Mouse (Mus musculus) CH12.LX (cell line): ENCODE measurements around the gene Skap1. TPM values are rescaled to one million over a fixed set of nuclear protein-coding genes. Genes with fewer than 3 reads are reported as not detected.
"Not testable (repeated sequence)": the region's sequence is repeated elsewhere in the genome, so short reads cannot be mapped to it uniquely, and the experiment has no call there.

Source experiments
- DNase-seq: peaks from one replicate; pipeline ENCODE4 v3.0.0-alpha.2; 2013; ENCODE audit errors: extremely low read depth
- H3K27ac ChIP-seq: 2 replicates; pipeline ENCODE4 v1.5.1; 2012; ENCODE audit warnings: low read depth, mild to moderate bottlenecking, control low read depth, moderate library complexity; ENCODE audit not compliant: insufficient read depth
- H3K27me3 ChIP-seq: replicated peaks from 2 replicates; pipeline ENCODE3; 2012; ENCODE audit warnings: inconsistent platforms
- H3K36me3 ChIP-seq, 2 experiments: replicated peaks in 1 of 2; 2 replicates each; pipeline versions ENCODE3 to v1.6.1; 2012; ENCODE audit warnings: inconsistent platforms in 1 of 2, low read length in 1 of 2, mild to moderate bottlenecking in 1 of 2, mixed read lengths in 1 of 2, moderate library complexity in 1 of 2; ENCODE audit not compliant: control insufficient read depth in 1 of 2, insufficient read depth in 1 of 2
- H3K4me1 ChIP-seq, 2 experiments: 2 replicates each; pipeline ENCODE4 v1.6.1; 2012; ENCODE audit warnings: inconsistent platforms in 1 of 2, moderate library complexity in 1 of 2; ENCODE audit not compliant: insufficient read depth in 2 of 2, control insufficient read depth in 1 of 2
- H3K4me2 ChIP-seq: 2 replicates; pipeline ENCODE4 v1.6.1; 2012; ENCODE audit warnings: low read depth, mild to moderate bottlenecking, control low read depth; ENCODE audit not compliant: poor library complexity, insufficient read depth, severe bottlenecking
- H3K4me3 ChIP-seq, 3 experiments: fragments of 150-350 bp in 1 of 3; sonication (generic) in 1 of 3; replicated peaks in 1 of 3; 2 replicates each; pipeline versions ENCODE3 to v1.5.1; 2011 to 2012; ENCODE audit warnings: low read depth in 2 of 3, low read length in 2 of 3, mild to moderate bottlenecking in 2 of 3, moderate library complexity in 2 of 3, control low read depth in 1 of 3, improper control_type of control experiment in 1 of 3, inconsistent platforms in 1 of 3, mixed read lengths in 1 of 3; ENCODE audit not compliant: poor library complexity in 1 of 3
- H3K79me2 ChIP-seq: replicated peaks from 2 replicates; pipeline ENCODE4 v1.6.1; 2012; ENCODE audit warnings: mild to moderate bottlenecking, moderate library complexity; ENCODE audit not compliant: control insufficient read depth, poor library complexity, insufficient read depth, severe bottlenecking; ENCODE audit errors: extremely low read depth
- H3K9ac ChIP-seq: 2 replicates; pipeline ENCODE4 v1.6.1; 2012; ENCODE audit warnings: low read depth, mild to moderate bottlenecking, control low read depth, moderate library complexity; ENCODE audit not compliant: insufficient read depth
- H3K9me3 ChIP-seq: replicated peaks from 2 replicates; pipeline ENCODE3; 2012; ENCODE audit warnings: low read length, inconsistent platforms, mixed read lengths
- CTCF ChIP-seq, 2 experiments: IDR thresholded peaks in 1 of 2; conservative IDR thresholded peaks in 1 of 2; 2 replicates each; pipeline ENCODE4 v1.5.1; 2011 to 2012; ENCODE audit warnings: low read depth in 2 of 2, low read length in 2 of 2, improper control_type of control experiment in 1 of 2, inconsistent platforms in 1 of 2, mild to moderate bottlenecking in 1 of 2, moderate library complexity in 1 of 2
- E2F4 ChIP-seq: IDR thresholded peaks from 2 replicates; pipeline ENCODE4 v1.6.1; 2011; ENCODE audit warnings: low read depth, low read length, improper control_type of control experiment; ENCODE audit not compliant: insufficient replicate concordance
- EP300 ChIP-seq: IDR thresholded peaks from 2 replicates; pipeline ENCODE4 v1.6.1; 2011; ENCODE audit warnings: low read length, improper control_type of control experiment
- MAFK ChIP-seq: IDR thresholded peaks from 2 replicates; pipeline ENCODE4 v1.6.1; 2011; ENCODE audit warnings: low read length, improper control_type of control experiment; ENCODE audit not compliant: insufficient replicate concordance
- MAX ChIP-seq: IDR thresholded peaks from 2 replicates; pipeline ENCODE4 v1.6.1; 2011; ENCODE audit warnings: low read length, improper control_type of control experiment
- MEF2A ChIP-seq: IDR thresholded peaks from 2 replicates; pipeline ENCODE4 v1.6.1; 2014; ENCODE audit warnings: low read depth, mild to moderate bottlenecking, inconsistent platforms, low read length, improper control_type of control experiment, borderline replicate concordance
- MYC ChIP-seq: IDR thresholded peaks from 2 replicates; pipeline ENCODE4 v1.6.1; 2011; ENCODE audit warnings: low read depth, mild to moderate bottlenecking, improper control_type of control experiment, low read length
- TBP ChIP-seq: conservative IDR thresholded peaks from 2 replicates; pipeline ENCODE4 v1.6.1; 2011; ENCODE audit warnings: low read depth, low read length, improper control_type of control experiment
- UBTF ChIP-seq: IDR thresholded peaks from 2 replicates; pipeline ENCODE4 v1.6.1; 2012; ENCODE audit warnings: low read depth, mild to moderate bottlenecking, inconsistent platforms, low read length, improper control_type of control experiment, moderate library complexity
- ZC3H11A ChIP-seq: IDR thresholded peaks from 2 replicates; pipeline ENCODE4 v1.6.1; 2012; ENCODE audit warnings: low read depth, mild to moderate bottlenecking, inconsistent platforms, low read length, improper control_type of control experiment
- ZNF384 ChIP-seq: IDR thresholded peaks from 2 replicates; pipeline ENCODE4 v1.6.1; 2012; ENCODE audit warnings: low read depth, low read length, improper control_type of control experiment, inconsistent platforms
- dilution Hi-C: fragments of 300-500 bp; cut with MboI; formaldehyde crosslinking; loops from 2 replicates; pipeline ENCODE4 v1.14.3; 2020; ENCODE audit warnings: low sequenced_read_pairs; ENCODE audit not compliant: extremely low pct_unique_long_range_greater_than_20kb, extremely low pct_ligation_motif_present
- in situ Hi-C: fragments of 300-500 bp; cut with MboI; formaldehyde crosslinking; loops from 3 replicates; pipeline ENCODE4 v1.14.3; 2019; ENCODE audit warnings: low sequenced_read_pairs, low pct_ligation_motif_present, low pct_unique_long_range_greater_than_20kb, mixed read lengths
- polyA plus RNA-seq: library from polyadenylated mRNA; unstranded; fragments of >175 nt; gene quantifications from 2 replicates; pipeline ENCODE4 v1.2.1, GENCODE M21; 2012; ENCODE audit warnings: low read depth; ENCODE audit not compliant: insufficient read length
- total RNA-seq, 2 experiments: library from RNA; depleted of rRNA; stranded (reverse); fragments of 300-350 nt in 1 of 2; fragments of >200 nt in 1 of 2; gene quantifications; 2 replicates each; pipeline ENCODE4 v1.2.3; 2012 to 2014

The Skap1 gene
- total and polyA plus RNA-seq, 3 experiments = not detected

DNA sequence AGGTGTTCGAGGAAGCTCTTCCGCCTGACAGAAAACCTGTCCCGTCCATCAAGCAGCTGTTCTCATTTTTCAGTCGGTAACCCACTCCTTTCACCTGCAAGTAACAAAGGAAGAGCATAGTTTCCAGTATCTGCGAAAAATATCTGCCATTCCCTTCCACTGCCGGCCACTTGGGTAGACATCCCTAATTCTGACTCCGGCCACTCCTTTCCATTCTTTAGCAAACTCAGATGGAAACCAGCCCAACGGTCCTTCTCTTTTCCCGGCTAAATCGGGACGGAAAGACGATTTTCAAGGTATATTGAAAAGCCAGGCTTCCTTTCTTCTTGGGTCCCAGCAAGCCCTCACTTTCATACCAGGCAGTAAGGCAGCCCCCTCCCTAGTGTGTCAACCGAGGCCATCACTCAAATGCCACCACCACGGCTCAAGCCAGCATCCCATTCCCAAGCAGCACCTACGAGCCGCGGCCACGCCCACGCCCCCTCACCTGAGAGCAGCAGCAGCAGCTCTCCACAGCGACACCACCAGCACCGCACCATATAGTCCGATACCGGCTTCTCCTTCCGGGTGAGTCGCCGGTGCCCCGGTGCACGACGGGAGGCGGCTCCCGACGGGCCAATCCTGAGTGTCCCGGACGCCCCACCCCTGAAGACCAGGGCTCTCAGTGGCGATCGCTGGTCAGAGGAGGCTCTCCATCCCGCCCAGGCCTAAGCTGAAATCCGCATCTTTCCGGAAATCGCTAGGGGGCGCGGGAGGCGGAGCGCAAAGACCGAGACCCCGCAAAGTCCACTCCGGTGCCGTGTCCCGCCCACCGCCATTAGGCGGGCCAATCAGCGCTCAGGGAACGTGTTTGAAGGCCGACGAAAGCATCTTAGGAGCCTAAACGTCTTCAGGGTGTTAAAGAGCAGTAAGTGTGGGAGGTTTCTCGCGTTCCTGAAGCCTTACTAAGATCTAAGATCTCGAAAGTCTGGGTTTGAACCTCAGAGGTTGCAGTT is 312.9 kb downstream of the Skap1 start, which contains the start of gene Snx11 (continued):
- no peak for TF ChIP-seq UBTF

DNA sequence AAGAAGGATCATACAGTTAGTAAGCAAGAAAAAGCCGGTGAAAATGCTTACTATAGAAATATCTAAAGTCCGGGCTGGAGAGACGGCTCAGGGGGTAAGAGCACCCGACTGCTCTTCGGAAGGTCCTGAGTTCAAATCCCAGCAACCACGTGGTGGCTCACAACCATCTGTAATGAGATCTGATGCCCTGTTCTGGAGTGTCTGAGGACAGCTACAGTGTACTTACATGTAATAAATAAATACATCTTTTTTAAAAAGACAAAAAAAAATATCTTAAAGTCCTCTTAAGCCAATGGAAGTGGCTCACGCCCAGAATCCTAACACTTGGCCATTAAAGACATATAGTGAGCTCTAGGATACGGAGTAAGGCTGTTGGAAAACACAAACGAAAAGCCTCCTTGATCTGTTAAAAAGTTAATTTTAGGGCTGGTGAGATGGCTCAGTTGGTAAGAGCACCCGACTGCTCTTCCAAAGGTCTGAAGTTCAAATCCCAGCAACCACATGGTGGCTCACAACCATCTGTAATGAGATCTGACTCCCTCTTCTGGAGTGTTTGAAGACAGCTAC is 313.8 kb downstream of the Skap1 start:
- peak overlapping the region; percentile 32; the same call in 1 of the 2 replicates for H3K27ac ChIP-seq
- H3K36me3 ChIP-seq, H3K27me3 ChIP-seq, dilution Hi-C loops, DNase-seq, H3K9me3 ChIP-seq: not testable (repeated sequence)
- in situ Hi-C loops = loop anchor here (5.0 kb wide), 1 partner anchor 74 kb away; no protein-coding TSS in a partner anchor
- peak overlapping the region; percentile 46 to 80 (median 46) for H3K4me3 ChIP-seq
- H3K79me2 ChIP-seq = peaks cover 24% of the 10 kb centered on the region
- peak; percentile 69 for TF ChIP-seq TBP
- TF ChIP-seq MAFK = 0 out of 2 replicates have a peak, but pooled peaks have one; percentile 41
- TF ChIP-seq CTCF (conservative IDR thresholded peaks at IDR 0.05 in 1 of 2, IDR thresholded peaks at IDR 0.05 in 1 of 2; ENCODE audit: low read depth in 2 of 2, low read length in 2 of 2) = peak in 1 of 2 experiments; percentile 40; a peak in 1 of 4 replicates
- TF ChIP-seq MAX = peak; percentile 67
- TF ChIP-seq EP300 = peak; percentile 0; the same call in 1 of the 2 replicates
- peak; percentile 90 for TF ChIP-seq MYC
- H3K4me2 ChIP-seq = peak overlapping the region; percentile 57; the same call in 1 of the 2 replicates
- peak overlapping the region; percentile 61; the same call in 1 of the 2 replicates for H3K9ac ChIP-seq
- H3K4me1 ChIP-seq = peaks cover 12% of the 10 kb centered on the region in 2 experiments; a peak in 3 of 4 replicates

DNA sequence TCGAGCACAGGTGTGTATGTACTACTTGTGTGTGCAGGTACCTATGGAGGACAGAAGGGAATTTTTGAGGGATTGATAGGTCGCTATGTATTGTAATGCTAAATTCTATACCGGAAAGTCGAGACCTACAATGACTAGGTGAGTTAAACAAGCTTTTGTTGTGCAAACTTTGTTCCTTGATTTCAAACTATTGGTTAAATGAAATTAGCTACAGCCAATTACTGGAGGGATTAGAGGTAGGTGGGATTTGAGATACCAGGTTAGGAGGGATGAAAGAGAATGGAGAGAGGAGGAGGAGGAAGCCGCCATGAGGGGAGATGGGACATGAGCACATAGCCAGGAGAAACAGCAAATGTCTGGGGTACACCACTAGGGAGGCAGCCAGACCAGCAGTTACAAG is 315.9 kb downstream of the Skap1 start:
- no peaks in the 10 kb centered on the region for H3K9me3 ChIP-seq
- no peak for DNase-seq
- H3K27me3 ChIP-seq = no peaks in the 10 kb centered on the region
- H3K27ac ChIP-seq = no peak overlapping the region
- H3K79me2 ChIP-seq = peaks cover 16% of the 10 kb centered on the region
- no peak overlapping the region for H3K4me3 ChIP-seq
- TF ChIP-seq ZNF384 (no peak), MEF2A (no peak), E2F4 (no peak), ZC3H11A (no peak)
- H3K4me2 ChIP-seq = no peak overlapping the region
- dilution Hi-C loops (no loop called here), in situ Hi-C loops (no loop called here)
- H3K4me1 ChIP-seq = 0 out of 4 replicates have a peak, but pooled peaks cover 0 to 11% of the 10 kb centered on the region in 2 experiments
- no peaks in the 10 kb centered on the region for H3K36me3 ChIP-seq
- H3K9ac ChIP-seq = no peak overlapping the region
